Mouse (Mus musculus) cerebellum, adult 11 months (tissue): Measurements from ENCODE around the gene Maml3.
A peak's percentile ranks its signal among the peaks of the same experiment; 100 is the strongest.

ENCODE experiments used
- DNase-seq: peaks from one replicate; pipeline ENCODE4 v3.0.0; 2022

Gene Maml3

GRCm38 (mm10) chr3:51859208-51859607 lies 245.7 kb downstream of the Maml3 start:
- no peak for DNase-seq

GRCm38 (mm10) chr3:51854152-51854551 lies 250.7 kb downstream of the Maml3 start:
- DNase-seq = no peak

- DNase-seq = no peak
Observed at GRCm38 (mm10) chr3:51853610-51854009, 251.3 kb downstream of the Maml3 start.

- DNase-seq = no peak
Observed at GRCm38 (mm10) chr3:51852692-51853091, 252.2 kb downstream of the Maml3 start.

- DNase-seq = no peak
Observed at GRCm38 (mm10) chr3:51851596-51851995, 253.3 kb downstream of the Maml3 start.

GRCm38 (mm10) chr3:51849462-51849861 lies 255.4 kb downstream of the Maml3 start:
- no peak for DNase-seq

- DNase-seq = no peak
Observed at GRCm38 (mm10) chr3:51847262-51847661, 257.6 kb downstream of the Maml3 start.

- no peak for DNase-seq
Observed at GRCm38 (mm10) chr3:51844255-51844654, 260.6 kb downstream of the Maml3 start.

GRCm38 (mm10) chr3:51842140-51842539 lies 262.7 kb downstream of the Maml3 start:
- DNase-seq = no peak

GRCm38 (mm10) chr3:51841598-51841997 lies 263.3 kb downstream of the Maml3 start:
- no peak for DNase-seq

- no peak for DNase-seq
Observed at GRCm38 (mm10) chr3:51841177-51841576, 263.7 kb downstream of the Maml3 start.

- DNase-seq = no peak
Observed at GRCm38 (mm10) chr3:51840095-51840805, 264.6 kb downstream of the Maml3 start.

- no peak for DNase-seq
Observed at GRCm38 (mm10) chr3:51839353-51839715, 265.5 kb downstream of the Maml3 start.

- DNase-seq = no peak
Observed at GRCm38 (mm10) chr3:51838696-51839352, 266.1 kb downstream of the Maml3 start.

- DNase-seq = no peak
Observed at GRCm38 (mm10) chr3:51832985-51833384, 271.9 kb downstream of the Maml3 start.

GRCm38 (mm10) chr3:51830821-51831429 lies 274.0 kb downstream of the Maml3 start:
- DNase-seq = no peak

GRCm38 (mm10) chr3:51825530-51825929 lies 279.3 kb downstream of the Maml3 start:
- no peak for DNase-seq

- peak; percentile 79 for DNase-seq
Observed at GRCm38 (mm10) chr3:51824506-51824905, 280.4 kb downstream of the Maml3 start.

GRCm38 (mm10) chr3:51821551-51821950 lies 283.3 kb downstream of the Maml3 start:
- no peak for DNase-seq

GRCm38 (mm10) chr3:51819109-51819508 lies 285.8 kb downstream of the Maml3 start:
- DNase-seq = no peak

GRCm38 (mm10) chr3:51817919-51818318 lies 287.0 kb downstream of the Maml3 start:
- no peak for DNase-seq

GRCm38 (mm10) chr3:51817329-51817728 lies 287.5 kb downstream of the Maml3 start:
- no peak for DNase-seq

GRCm38 (mm10) chr3:51816517-51817285 lies 288.2 kb downstream of the Maml3 start:
- DNase-seq = no peak
